Mouse (Mus musculus): ENCODE measurements at regions not wholly inside any gene's neighbourhood (a gene's known extent, or its start where the extent isn't known, plus 50 kb on each side); places are given as distances from the start of the nearest gene placed in this dataset.

GRCm38 (mm10) chr2:75756704-75757638 is 52.5 kb upstream of the Nfe2l2 start:
- no peak overlapping the region for H3K4me2 ChIP-seq
- H3K4me3 ChIP-seq (ENCODE audit: low read depth, low read length), result no peak overlapping the region
- DNase-seq (ENCODE audit: low spot score), result no peak
- no peaks in the 10 kb centered on the region for H3K27me3 ChIP-seq (replicated peaks; ENCODE audit: control insufficient read depth, insufficient read depth, low read length)
- H3K4me1 ChIP-seq (replicated peaks; ENCODE audit: control insufficient read depth, insufficient read depth, low read length), result no peaks in the 10 kb centered on the region
- no peaks in the 10 kb centered on the region for H3K9me3 ChIP-seq (ENCODE audit: control insufficient read depth, low read length)
- no peak for ATAC-seq (replicated peaks; ENCODE audit: low FRiP score)
- no peak overlapping the region for H3K27ac ChIP-seq (ENCODE audit: low read depth, low read length)
- no peak overlapping the region for H3K9ac ChIP-seq (ENCODE audit: low read depth, low read length)
- no peaks in the 10 kb centered on the region for H3K36me3 ChIP-seq (ENCODE audit: control insufficient read depth, insufficient read depth, low read length)
- 71% methylated on average over 16 of the region's 16 CpGs for WGBS

DNA sequence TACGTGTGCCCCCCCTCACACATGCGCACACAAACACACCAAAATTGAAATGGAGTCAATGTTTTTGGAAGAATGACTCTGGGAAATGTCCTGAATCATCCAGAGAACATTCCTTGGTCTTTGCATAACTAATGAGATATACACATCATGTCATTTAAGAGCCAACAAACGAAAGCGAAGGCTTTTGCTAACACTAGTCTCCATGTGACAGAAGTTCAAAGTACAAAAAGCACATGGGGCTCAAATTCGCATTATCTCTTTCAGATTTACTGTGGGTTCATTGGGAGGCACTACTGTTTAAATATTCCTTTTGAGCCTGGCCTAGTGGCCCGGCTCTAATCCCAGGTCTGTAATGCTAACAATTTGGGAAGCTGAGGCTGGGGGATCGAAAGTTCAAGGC is 50.2 kb upstream of the Nfe2l2 start:
- no peak overlapping the region for H3K4me2 ChIP-seq
- H3K4me3 ChIP-seq (ENCODE audit: low read depth, low read length), result no peak overlapping the region
- ATAC-seq (replicated peaks; ENCODE audit: low FRiP score) (no peak), DNase-seq (ENCODE audit: low spot score) (no peak)
- H3K27me3 ChIP-seq (replicated peaks; ENCODE audit: control insufficient read depth, insufficient read depth, low read length), result no peaks in the 10 kb centered on the region
- H3K9me3 ChIP-seq (ENCODE audit: control insufficient read depth, low read length), result no peaks in the 10 kb centered on the region
- H3K36me3 ChIP-seq (ENCODE audit: control insufficient read depth, insufficient read depth, low read length), result no peaks in the 10 kb centered on the region
- no peak overlapping the region for H3K27ac ChIP-seq (ENCODE audit: low read depth, low read length)
- no peaks in the 10 kb centered on the region for H3K4me1 ChIP-seq (replicated peaks; ENCODE audit: control insufficient read depth, insufficient read depth, low read length)
- no peak overlapping the region for H3K9ac ChIP-seq (ENCODE audit: low read depth, low read length)
- 81% methylated on average over 7 of the region's 7 CpGs for WGBS

All from liver, embryonic 11.5 days (tissue).